Mouse (Mus musculus) olfactory bulb, adult 2 months (tissue): ENCODE data around the gene Imp4.

Experiments
- CTCF ChIP-seq: fragments of 200-500 bp; IDR thresholded peaks from 2 replicates; pipeline ENCODE4 v1.5.1; 2012; ENCODE audit warnings: low read depth, mild to moderate bottlenecking, low read length, moderate library complexity; ENCODE audit not compliant: insufficient read depth
- POLR2A ChIP-seq: fragments of 200-500 bp; IDR thresholded peaks from 2 replicates; pipeline ENCODE4 v1.6.1; 2012; ENCODE audit warnings: mild to moderate bottlenecking, low read depth, low read length, moderate library complexity; ENCODE audit not compliant: insufficient read depth

- TF ChIP-seq CTCF: no peak
- TF ChIP-seq POLR2A: no peak
Observed at GRCm38 (mm10) chr1:34481920-34482669, 42.4 kb downstream of the Imp4 start.
